8 mouse cellular contexts compared by ENCODE assay signal in genomic region chr10:127063239-127063872, GRCm38 (mm10). TPM values are rescaled to one million over a fixed set of nuclear protein-coding genes. Genes with fewer than 3 reads are reported as not detected.
DNase-seq lines count a peak whose midpoint lies in the region; ATAC-seq and TF ChIP-seq lines count a peak whose summit lies in the region.

TSS of gene Cdk4 (plus strand) at chr10:127063534.

- peak within 1 kb of the TSS; percentile 89 for H3K4me3 ChIP-seq in bone marrow macrophage, adult 2 months (ENCODE audit: insufficient read depth, low read length)
- H3K4me3 ChIP-seq in embryonic fibroblast, embryonic 13.5 days (ENCODE audit: insufficient read depth, low read length): peak within 1 kb of the TSS; percentile 92
- H3K4me3 ChIP-seq in kidney, embryonic 14.5 days (ENCODE audit: low read length): peak within 1 kb of the TSS; percentile 95
- peak within 1 kb of the TSS; percentile 82 for H3K4me3 ChIP-seq in limb, embryonic 15.5 days

- peak; percentile 92 for ATAC-seq in kidney, embryonic 14.5 days (ENCODE audit: low FRiP score, low TSS enrichment)
- ATAC-seq in limb, embryonic 15.5 days (ENCODE audit: insufficient number of reproducible peaks, low FRiP score, low TSS enrichment, low read depth): peak; percentile 93

- no peaks in the 10 kb centered on the region for H3K9me3 ChIP-seq in kidney, embryonic 14.5 days (ENCODE audit: control insufficient read depth, low read length)
- H3K9me3 ChIP-seq in limb, embryonic 15.5 days: no peaks in the 10 kb centered on the region

- H3K36me3 ChIP-seq in kidney, embryonic 14.5 days (ENCODE audit: control insufficient read depth, insufficient read depth, low read length): peaks cover 39% of the 10 kb centered on the region
- peaks cover 38% of the 10 kb centered on the region for H3K36me3 ChIP-seq in limb, embryonic 15.5 days

- TF ChIP-seq POLR2A in bone marrow macrophage, adult 2 months (IDR thresholded peaks at IDR 0.05; ENCODE audit: borderline replicate concordance, low read depth, low read length): no peak
- peak; percentile 62 for TF ChIP-seq POLR2A in embryonic fibroblast, embryonic 13.5 days (IDR thresholded peaks at IDR 0.05; ENCODE audit: low read depth, low read length)

- peak; percentile 99 for DNase-seq in A20 (ENCODE audit: low read depth, low spot score)
- peak; percentile 98 to 99 for DNase-seq in heart, adult 9 months (ENCODE audit: low spot score in 2 of 2)
- peak; percentile 93 for DNase-seq in monocyte, adult 2 months (ENCODE audit: low read depth in 1 of 2, low spot score in 2 of 2)
- DNase-seq in spleen, postnatal 36 days (ENCODE audit: low spot score in 2 of 2): peak; percentile 96 to 97

- H3K27ac ChIP-seq in bone marrow macrophage, adult 2 months (ENCODE audit: insufficient read depth, low read depth, low read length): peak within 1 kb of the TSS; percentile 84
- peak within 1 kb of the TSS; percentile 56 for H3K27ac ChIP-seq in embryonic fibroblast, embryonic 13.5 days (ENCODE audit: insufficient read depth, low read length)
- peak within 1 kb of the TSS; percentile 85 for H3K27ac ChIP-seq in kidney, embryonic 14.5 days (ENCODE audit: low read depth, low read length)
- H3K27ac ChIP-seq in limb, embryonic 15.5 days: peak within 1 kb of the TSS; percentile 88

- TF ChIP-seq CTCF in bone marrow macrophage, adult 2 months (IDR thresholded peaks at IDR 0.05; ENCODE audit: low read depth, low read length): no peak
- TF ChIP-seq CTCF in embryonic fibroblast, embryonic 13.5 days (IDR thresholded peaks at IDR 0.05; ENCODE audit: borderline replicate concordance, insufficient read depth, low read length): no peak

- under 1% methylated on average over 43 of the region's 46 CpGs for WGBS in kidney, embryonic 14.5 days
- under 1% methylated on average over 46 of the region's 46 CpGs for WGBS in limb, embryonic 15.5 days

- peaks cover 17% of the 10 kb centered on the region for H3K4me1 ChIP-seq in bone marrow macrophage, adult 2 months (ENCODE audit: control insufficient read depth, insufficient read depth, low read length)
- H3K4me1 ChIP-seq in embryonic fibroblast, embryonic 13.5 days (ENCODE audit: control insufficient read depth, insufficient read depth, low read length): peaks cover 2% of the 10 kb centered on the region; the same call in 1 of the 2 replicates
- peaks cover 18% of the 10 kb centered on the region for H3K4me1 ChIP-seq in kidney, embryonic 14.5 days (ENCODE audit: control insufficient read depth, insufficient read depth, low read length)
- H3K4me1 ChIP-seq in limb, embryonic 15.5 days: peaks cover 38% of the 10 kb centered on the region

- peak within 1 kb of the TSS; percentile 96 for H3K9ac ChIP-seq in kidney, embryonic 14.5 days (ENCODE audit: low read depth, low read length)
- H3K9ac ChIP-seq in limb, embryonic 15.5 days: peak within 1 kb of the TSS; percentile 80

- peak within 1 kb of the TSS; percentile 68 for H3K4me2 ChIP-seq in kidney, embryonic 14.5 days (replicated peaks; ENCODE audit: low read depth, low read length)
- H3K4me2 ChIP-seq in limb, embryonic 15.5 days: peak within 1 kb of the TSS; percentile 76

- H3K27me3 ChIP-seq in kidney, embryonic 14.5 days (ENCODE audit: control insufficient read depth, insufficient read depth, low read length): peaks cover 8% of the 10 kb centered on the region
- peaks cover 13% of the 10 kb centered on the region for H3K27me3 ChIP-seq in limb, embryonic 15.5 days

RNA-seq across cellular contexts. Expression of gene Cdk4, which starts in this region (rescaled TPM):
- polyA plus RNA-seq in bone marrow macrophage, adult 2 months (2012; ENCODE audit: insufficient read depth, insufficient read length, missing spikeins): 161 and 187 TPM in 2 replicates
- 596 and 724 TPM in 2 replicates for polyA plus RNA-seq in embryonic fibroblast, embryonic 13.5 days (2011; ENCODE audit: insufficient read length, low read depth, missing spikeins)
- polyA plus RNA-seq in kidney, embryonic 14.5 days (2014; fragmentation: Nextera tagmentation; extraction: Ambion mirVana): 2,221 and 2,763 TPM in 2 replicates
- 1,296 and 1,322 TPM in 2 replicates for polyA plus RNA-seq in limb, embryonic 15.5 days (2015; fragmentation: Nextera tagmentation; extraction: Ambion mirVana)

Comparison
In these comparisons a context has a peak if more than half of its experiments do, and no peak if none do; other contexts are left out.
1. Peak in every context shown above with its lines: DNase-seq, ATAC-seq, H3K4me3 ChIP-seq and H3K27ac ChIP-seq.